Mouse (Mus musculus) layer of hippocampus, postnatal 25 days (tissue): ENCODE measurements around the gene Synm. TPM values are rescaled to one million over a fixed set of nuclear protein-coding genes. Genes with fewer than 3 reads are reported as not detected.

Experiments used
- DNase-seq, 2 experiments: peaks; one replicate each; pipeline ENCODE4 v3.0.0; 2022; ENCODE audit warnings: mixed read lengths in 2 of 2, low spot score in 1 of 2; ENCODE audit errors: extremely low spot score in 1 of 2
- total RNA-seq, 2 experiments: library from RNA; stranded (reverse); gene quantifications; 2 replicates each; pipeline ENCODE4 v1.2.3; 2021

Synm gene
- total RNA-seq, 2 experiments from 2014 or later = 18.9 to 19.5 TPM

DNA sequence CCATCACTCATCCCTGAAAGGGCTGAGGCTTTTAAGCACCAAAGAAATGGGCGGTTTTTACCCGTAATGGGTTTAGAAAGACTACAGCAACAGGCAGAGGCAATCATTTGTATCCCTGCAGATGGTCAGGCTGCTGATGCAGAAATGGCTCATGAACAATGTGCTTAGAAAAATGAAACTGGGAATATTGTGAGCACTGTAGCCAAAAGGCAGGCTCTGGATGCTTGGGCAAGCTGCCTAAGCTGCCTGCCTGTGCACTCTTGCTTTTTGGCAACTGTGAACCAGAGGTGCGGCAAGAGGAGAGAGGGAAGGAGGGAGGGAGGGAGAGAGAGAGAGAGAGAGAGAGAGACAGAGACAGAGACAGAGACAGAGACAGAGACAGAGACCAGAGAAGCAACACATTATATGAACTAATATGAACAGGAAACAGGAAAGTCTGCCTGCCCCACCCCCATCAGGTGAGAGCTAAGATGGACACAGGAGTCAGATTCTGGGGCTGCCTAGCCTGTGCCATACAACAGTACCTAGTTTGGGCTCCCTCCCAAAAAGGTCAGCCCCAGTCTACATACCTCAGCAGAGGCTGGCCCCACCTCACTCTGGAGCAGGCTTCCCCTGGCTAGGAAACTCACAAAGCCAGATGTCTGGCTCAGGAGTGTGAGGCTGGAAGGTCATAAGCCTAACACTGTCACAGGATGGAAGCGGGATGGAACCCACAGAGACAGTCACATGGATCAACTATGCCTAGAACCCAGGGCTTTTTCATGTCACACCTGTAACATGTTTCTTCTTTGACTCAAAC, 9.9 kb downstream of the Synm start:
- DNase-seq = no peak

DNA sequence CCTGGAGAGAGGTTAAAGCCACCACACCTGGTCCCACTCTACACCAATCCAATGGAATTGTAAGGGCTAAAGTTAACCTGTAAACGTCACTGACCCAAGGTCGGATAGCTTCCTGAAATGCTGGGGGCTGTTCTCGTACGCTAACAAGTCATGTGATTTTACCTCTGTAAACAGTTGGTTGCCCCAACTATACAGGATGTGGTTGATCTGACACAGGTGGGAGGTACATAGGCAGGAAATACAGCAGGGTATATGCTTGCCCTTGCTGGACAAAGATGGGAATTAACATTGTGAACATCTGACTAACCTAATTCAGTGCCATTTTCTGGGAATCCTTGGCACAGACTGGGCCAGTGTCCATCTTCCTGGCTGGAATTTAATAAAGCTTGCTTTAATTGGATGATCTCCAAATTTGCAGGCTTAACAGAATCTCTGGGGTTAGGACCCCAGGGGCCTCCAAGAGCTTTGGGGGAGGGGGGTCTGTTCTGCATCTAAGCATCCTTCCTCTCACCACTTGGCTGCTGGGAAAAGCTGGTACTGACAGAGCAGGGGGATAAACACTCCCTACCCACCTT, 11.7 kb downstream of the Synm start:
- no peak for DNase-seq

DNA sequence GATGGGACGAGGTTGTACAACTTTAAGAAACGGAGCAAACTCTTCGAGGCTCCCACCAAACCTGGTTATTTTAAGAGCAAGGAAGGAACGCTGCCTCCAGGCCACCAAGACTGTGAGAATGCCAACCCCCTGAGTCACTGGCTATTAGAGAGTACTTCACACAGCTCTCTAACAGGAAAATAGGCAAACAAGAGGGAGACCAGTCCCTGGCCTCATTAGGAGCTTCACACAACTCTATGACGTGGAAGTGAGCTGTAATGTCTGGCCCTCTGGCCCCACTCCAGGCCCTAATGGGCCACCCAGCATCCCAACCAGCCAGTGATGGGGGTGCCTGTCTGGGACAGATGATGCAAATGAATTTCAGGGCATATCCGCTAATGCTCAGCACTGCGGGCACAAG, 17.8 kb downstream of the Synm start:
- DNase-seq = no peak

DNA sequence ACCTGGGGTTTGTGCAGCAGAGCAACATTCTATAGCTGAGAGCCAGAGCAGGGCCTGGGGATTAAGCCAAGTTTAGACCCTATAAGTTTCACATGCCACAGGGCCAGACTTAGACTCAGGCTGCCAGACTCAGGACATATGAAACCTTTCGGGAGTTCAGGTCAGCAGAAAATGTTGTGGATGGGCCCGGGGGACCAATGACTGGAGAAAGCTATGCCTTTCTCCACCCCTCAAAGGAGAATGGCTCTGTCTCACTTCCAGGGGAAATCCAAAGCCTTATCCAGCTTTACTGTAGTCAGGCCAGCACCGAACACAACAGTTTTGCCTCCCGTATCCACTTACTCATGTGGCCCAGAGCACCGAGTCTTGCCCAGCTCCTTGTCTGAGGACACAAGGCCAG, 18.7 kb downstream of the Synm start:
- DNase-seq = no peak

DNA sequence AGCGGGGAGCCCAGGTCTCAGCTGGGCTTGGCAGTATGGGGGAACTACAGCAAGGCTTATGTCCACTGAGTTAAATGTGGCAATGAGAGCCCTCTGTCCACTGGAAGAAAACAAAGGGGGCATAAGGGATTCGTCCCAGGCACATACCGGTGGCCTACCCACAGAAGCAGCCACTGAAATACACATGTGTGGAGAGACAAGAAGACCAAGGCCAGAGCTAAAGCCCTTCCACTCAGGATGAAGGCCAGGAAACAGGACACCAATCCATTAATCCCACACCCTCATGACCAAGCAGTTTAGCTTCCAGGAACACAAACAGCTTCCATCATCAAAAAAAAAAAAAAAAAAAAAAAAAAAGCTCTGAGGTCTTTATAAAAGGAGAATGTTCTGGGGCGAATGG, 19.2 kb downstream of the Synm start:
- no peak for DNase-seq

DNA sequence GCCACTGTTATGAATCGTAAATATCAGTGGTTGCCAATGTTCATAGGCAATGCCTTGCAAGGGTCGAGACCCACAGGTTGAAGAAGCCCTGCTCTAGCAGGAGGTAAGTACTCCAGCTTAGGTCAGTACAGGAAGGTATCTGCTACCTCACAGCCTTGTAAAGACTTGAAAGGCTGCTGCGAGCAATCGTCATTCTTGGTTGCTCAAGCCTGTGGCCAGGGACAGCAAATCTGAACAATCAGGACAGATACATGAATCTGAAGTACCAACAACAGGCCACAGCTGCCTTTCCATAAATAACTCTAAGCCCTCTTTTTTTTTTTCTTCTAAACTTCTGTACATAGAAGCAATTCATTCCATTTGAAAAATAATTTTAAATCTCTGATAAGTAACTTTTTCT, 27.3 kb downstream of the Synm start:
- no peak for DNase-seq

DNA sequence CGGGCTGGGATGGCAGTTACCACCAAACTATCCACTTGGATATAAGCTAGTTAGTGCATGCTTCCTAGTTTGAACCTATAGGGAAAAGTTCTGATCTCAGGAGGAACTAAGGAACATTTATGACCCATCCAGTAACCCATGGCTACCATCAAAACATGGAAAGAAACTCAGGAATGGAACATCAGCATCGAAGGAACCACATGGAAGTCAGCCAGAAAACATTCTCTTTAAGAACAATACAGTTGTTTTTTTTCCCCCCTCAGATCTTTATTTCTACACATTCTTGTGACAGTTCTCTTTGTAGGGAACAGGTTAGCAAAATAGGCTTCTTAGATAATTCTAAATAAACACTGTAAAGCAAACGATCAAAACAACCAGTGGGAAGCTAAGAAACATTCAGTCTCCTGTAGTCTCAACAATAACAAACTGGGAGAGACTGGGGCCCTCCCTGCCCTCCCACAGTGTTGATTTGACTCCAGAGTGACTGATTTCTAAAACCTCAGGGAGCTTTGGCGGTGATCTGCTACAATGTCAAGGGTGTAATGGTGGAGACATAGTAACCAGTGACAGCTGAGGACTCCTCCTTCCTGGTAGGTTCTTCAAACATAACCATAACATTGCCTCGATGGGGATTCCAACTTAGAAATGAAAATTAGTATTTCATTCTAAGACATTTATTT, 29.0 kb downstream of the Synm start:
- DNase-seq = no peak

DNA sequence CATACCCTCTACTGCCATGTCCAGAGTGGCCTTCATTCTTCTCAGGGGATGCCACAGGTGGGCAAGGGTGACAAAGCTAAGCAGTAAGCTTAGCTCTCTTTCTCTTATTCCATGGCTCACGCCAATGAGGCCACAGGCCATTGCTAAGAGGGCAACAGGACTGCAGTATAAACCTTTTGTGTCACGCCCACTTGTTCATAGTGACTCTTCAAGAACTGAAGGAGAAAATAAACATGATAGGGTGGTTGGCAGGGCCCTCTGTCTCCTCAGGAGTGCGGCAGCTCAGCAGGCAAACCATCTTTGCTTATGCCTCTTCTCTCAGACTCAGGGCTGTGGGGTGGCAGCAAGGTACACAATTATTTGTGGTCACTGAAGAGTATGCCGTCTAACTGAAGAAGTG, 30.7 kb downstream of the Synm start:
- DNase-seq = no peak

DNA sequence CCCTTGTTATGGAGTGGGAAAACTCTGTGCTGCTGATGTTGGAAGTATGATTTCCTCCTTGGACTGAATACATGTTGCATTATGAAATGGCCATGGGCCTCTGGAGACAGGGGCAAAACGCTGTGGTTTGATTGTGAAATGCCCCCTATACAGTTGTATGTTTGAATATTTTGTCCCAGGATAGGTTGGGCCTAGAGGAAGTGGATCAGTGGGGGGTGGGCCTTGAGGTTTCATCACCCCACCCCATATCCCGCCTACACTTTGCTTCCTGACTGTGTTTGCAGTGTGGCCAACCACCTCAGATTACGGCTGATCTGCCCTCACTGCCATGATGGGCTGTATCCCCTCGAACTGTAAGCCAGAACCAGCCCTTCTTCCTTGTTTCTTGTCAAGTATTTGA, 31.3 kb downstream of the Synm start:
- no peak for DNase-seq

DNA sequence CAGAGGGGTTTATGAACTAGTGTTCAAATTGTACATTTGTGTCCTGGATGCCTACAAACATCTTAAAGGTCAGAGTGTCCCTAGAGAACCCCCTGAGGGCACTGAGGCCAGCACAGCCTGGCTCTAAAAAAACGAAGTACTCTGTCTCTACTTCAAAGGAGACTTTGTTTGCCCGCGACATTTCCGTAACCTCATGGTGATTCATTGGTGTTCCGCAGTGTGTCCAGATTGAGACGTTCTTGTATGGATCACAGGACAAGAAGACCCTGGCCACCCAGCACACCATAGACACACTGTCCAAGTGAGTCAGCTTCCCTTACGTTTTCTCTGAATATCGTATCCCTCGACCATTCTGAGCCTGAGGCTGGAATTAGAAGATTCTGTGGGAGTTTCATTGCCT, 34.5 kb downstream of the Synm start:
- no peak for DNase-seq

DNA sequence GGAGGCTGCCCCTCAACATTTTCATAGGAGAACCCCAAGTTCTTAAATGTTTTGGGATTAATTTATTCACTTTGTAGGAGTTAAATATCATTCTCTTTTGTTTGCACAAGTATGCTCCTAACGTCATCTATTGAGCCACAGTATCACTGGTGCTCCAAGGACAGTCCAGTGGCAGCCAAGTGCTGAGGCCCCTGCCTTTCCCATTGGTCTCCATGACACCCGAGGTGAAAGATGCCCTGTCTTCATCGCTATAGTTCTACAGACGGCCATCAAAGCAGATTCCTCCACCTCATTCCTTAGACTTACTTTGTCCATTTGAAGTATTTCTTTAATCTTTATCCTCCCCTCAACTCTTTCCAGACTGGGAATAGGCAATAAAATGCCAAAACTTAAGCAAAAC, 35.0 kb downstream of the Synm start:
- no peak for DNase-seq

DNA sequence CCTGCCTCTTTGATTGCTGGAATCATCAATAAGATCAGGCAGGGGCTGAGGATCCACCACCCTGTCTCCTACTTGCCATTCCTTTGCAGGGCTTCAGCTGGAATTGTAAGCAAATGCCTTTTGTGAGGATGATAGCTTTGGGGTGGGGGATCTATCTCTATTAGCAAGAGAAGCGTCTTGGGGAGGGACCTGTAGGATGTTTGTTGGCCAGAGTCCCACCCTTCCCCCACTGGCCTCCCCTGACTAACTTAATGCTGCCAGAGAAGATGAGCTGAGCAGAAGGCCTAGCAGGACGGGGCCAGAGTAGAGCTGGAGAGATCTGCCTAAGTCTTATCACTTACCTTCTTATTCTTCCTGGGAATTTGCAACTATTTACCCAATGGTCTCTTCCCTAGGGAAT, 37.4 kb downstream of the Synm start:
- no peak for DNase-seq

DNA sequence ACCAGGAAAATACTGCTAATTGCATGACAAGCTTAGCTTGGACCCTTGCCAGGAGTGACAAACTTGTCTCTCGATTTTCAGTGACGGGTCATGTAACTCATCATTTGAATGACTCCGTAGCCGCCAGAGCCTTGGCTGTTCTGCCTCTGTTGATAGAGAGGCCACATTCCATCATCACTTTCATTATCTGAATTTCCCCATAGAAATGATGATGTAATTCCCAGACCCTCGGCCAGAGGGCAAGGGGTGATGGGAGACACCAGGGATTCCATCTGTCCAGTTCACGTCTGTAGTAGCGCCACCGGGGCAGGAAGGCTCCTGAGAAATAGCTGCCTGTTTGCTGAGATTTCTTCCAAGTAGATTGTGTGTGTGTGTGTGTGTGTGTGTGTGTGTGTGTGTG, 40.7 kb downstream of the Synm start:
- no peak for DNase-seq

DNA sequence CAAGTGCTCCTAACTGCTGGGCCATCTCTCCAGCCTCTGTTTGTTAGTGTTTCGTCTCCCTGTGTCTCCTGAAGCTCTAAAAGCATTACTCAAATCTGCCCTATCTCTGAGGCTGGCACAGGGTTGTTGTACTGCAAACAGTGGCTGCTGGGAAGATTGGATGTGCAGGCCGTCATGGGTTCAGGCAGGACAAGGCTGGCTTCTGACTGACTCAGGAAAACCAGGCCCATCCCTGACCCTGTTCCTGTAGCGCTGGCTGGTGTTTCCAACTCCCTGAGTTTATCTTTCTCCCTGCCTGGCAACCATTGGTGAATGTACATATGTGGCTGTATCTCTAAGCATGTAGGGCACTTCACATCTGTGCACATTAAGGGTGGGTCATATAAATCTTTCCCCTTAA, 42.0 kb downstream of the Synm start:
- no peak for DNase-seq

DNA sequence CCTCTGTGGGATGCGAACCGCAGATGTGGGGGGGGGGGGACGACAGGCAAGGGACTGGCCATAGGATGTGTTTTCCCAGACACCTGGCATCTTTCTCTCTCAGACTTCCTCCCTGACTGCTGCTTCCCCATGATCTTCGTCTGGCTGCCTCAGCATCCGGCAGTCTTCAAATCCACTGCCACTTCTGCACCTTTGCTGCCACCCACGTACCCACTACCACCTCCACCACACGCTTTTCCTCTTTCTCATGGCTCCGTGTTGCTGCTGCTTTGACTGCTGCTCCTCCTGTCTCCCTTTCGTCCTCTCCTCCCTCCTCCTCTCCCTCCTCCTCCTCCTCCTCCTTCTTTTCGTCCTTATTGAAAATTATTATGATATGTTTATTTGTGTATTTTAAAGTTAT, 42.6 kb downstream of the Synm start:
- no peak for DNase-seq

DNA sequence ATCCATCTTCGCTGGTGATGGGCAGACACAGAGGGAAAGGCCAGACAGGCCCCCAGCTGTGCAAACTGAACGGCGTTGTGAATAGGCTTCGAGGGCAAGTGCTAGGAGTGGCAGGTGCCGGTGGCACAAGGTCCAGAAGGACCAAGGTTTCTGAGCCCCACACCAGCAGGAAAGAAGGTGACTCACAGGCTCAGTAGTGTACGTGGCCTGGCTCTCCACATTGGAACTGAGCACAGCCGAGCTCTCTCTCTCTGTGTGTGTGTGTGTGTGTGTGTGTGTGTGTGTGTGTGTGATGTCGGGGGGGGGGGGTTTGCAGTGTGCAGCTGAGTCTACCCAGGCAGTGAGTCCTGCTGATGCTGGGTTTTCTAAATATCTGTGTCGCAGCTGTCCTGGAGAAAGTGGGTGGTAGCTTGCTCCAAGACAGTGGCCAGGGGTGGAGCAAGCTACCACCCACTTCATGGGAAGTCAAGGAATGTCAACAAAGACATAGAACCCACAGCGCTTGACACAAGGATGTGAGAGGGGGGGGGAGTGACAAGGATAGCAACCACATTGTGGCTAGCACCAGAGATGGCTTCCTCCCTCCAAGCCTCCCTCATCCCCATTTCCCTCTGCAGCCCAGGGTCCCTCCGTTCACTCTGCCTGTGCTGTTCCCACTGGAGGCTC, 43.2 kb downstream of the Synm start:
- no peak for DNase-seq

DNA sequence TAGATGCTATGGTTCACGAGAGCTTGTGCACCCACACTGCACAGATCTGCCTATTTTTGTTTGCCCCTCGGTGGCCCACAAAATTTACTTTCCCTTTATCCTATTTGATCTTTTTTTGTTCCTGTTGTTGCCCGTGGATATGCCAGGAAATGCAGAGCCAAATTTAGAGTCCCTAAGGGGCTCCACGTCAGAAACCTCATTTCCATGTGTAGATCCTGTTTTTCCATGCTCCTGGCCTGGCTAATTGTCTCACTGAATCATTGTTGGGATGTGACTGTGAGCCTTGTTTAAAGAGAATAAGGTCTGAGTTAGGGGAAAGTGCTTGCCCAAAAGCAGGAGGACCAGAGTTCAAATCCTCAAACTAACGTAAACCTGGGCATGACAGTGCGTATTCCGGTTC, 44.4 kb downstream of the Synm start:
- DNase-seq = no peak

DNA sequence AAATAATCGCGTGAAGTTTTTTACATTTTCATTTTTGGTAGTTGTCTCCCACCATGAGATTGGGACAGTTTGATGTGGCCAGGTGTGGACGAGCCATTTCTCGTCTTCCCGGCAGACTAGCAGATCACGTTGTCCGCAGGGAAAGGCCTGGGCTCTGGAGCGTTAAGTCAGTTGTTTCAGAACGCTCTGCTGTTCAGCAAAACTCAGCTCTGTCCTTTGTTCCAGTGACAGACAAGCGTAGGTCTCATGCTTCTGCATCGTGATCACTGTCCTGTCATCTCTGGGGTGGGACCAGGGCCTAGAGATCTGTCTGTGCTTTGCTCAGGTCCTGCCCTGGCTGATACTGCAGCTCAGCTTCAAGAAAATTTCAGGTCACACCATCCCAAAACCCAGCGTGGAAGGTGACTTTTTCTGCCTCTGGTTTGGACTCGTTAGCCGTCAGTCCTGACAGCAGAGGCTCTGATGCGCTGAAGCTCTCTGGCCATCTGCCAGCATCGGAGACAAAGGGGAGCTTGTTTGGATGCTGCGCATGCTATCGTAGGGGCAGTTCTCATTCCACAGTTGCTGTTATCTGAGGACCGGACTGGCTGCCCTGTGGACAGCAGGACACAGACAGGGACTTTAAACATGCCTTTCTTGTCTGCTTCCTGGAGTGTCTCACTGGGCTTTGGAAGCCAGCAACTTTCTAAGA, 45.6 kb downstream of the Synm start:
- DNase-seq = peak in 1 of 2 experiments; percentile 56

DNA sequence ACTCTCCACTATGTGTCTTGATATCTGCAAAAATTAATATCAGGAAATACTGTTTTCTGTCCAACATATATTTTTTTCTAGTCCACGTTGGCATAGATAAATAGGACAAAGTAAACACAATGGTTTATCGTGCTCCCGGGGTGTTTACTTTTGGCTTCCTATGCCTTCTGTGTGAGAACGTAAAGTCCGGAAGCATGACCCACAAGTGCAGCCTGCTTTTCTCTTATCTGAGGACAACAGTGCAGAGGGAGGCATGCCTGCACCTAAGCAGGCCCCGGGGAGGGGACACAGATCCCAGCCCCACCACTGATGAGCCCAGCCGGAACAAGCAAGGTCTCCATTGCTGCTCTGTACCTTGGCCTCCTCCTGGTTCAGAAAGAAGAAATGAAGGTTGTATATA, 49.3 kb downstream of the Synm start:
- DNase-seq = no peak

DNA sequence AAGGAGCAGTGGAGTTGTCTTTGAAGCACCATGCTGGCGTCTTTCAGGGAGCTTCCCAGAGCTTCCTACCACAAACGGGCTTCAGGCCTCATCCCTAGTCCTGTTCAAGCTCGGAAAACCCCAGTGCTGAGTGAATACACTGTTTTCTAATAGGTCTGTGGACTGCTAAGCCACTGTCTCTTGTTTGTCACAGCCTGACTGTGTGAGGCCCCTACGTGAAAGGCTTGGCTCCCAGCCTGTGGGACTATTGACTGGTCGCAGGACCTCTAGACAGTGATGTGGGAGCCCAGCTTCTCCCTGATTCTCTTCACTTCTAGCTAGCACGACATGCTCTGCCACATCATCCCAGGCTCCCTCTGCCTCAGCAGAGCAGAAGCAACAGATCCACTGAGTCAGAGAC, 51.4 kb downstream of the Synm start:
- no peak for DNase-seq
